Mouse (Mus musculus) brain, embryonic 14.5 days (tissue): ENCODE measurements around the gene Slc38a6.

ENCODE experiments used
- CTCF ChIP-seq: fragments of 200-500 bp; IDR thresholded peaks from 2 replicates; pipeline ENCODE4 v1.5.1; 2012; ENCODE audit warnings: inconsistent platforms, mild to moderate bottlenecking, moderate library complexity, borderline replicate concordance; ENCODE audit not compliant: insufficient read depth, insufficient read length; ENCODE audit errors: extremely low read depth
- POLR2A ChIP-seq: fragments of 200-500 bp; IDR thresholded peaks from 2 replicates; pipeline ENCODE4 v1.6.1; 2012; ENCODE audit warnings: mild to moderate bottlenecking, inconsistent platforms, borderline replicate concordance; ENCODE audit not compliant: poor library complexity, insufficient read depth, insufficient read length, severe bottlenecking; ENCODE audit errors: extremely low read depth

- TF ChIP-seq CTCF (no peak), POLR2A (no peak)
These were observed 97.3 kb downstream of the Slc38a6 start for GRCm38 (mm10) chr12:73383861-73384260.
